Mouse (Mus musculus) left cerebral cortex, postnatal 14 days (tissue): ENCODE data around the gene Anks1b. TPM values are rescaled to one million over a fixed set of nuclear protein-coding genes. Genes with fewer than 3 reads are reported as not detected.
A peak's percentile ranks its signal among the peaks of the same experiment; 100 is the strongest.

Experiments
- DNase-seq, 2 experiments: peaks; one replicate each; pipeline ENCODE4 v3.0.0; 2021 to 2022; ENCODE audit warnings: low spot score in 2 of 2, mixed read lengths in 1 of 2
- intact Hi-C: fragments of 180-260 bp; cut with DNase I; formaldehyde crosslinking; loops from one replicate; pipeline ENCODE4 v1.15.1; 2025
- total RNA-seq, 2 experiments: library from RNA; stranded (reverse); gene quantifications; 2 replicates each; pipeline ENCODE4 v1.2.3; 2021

Gene Anks1b
- total RNA-seq, 2 experiments from 2014 or later: 452 to 460 TPM

DNA sequence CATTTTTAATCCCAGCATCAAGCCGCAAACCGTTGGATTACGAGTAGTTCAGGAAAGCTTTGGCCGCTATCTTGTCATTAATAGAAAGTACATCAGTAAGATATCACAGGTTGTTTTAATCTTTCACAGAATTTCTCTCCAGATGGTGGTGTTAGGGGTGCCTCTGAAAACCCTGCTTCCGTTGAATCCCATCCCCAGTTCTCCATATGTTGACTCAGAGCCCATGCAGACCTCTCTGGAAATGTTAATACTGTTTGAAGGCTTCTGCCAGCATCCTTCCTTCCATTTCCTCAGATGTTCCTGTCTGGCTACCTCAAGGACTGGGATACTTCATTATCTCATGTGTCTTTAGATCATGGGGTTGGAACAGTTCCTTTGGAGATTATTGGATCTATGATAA is 940.0 kb downstream of the Anks1b start:
- intact Hi-C loops: no loop called here

DNA sequence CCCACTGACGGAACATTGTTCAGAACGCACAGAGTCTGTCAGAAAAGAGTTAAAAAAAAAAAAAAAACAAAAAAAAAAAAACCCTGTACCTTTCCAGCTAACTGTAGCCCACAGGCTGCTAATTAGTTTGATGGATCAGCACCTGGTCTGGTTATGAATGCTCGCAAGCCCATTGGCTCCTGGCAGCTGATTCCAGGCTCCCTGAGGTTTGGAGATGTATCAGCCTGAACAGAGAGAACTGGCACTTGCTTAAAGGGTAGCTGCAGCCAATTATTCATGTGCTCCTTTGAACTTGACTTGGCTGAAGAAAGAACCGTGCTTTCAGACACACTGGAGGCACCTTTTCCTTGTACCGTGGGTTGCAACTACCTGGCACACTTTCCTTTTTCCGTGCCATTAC is 941.1 kb downstream of the Anks1b start:
- intact Hi-C loops: no loop called here
- no peak for DNase-seq

More for the DNA sequence above, 940.0 kb downstream of the Anks1b start:
- DNase-seq: no peak

DNA sequence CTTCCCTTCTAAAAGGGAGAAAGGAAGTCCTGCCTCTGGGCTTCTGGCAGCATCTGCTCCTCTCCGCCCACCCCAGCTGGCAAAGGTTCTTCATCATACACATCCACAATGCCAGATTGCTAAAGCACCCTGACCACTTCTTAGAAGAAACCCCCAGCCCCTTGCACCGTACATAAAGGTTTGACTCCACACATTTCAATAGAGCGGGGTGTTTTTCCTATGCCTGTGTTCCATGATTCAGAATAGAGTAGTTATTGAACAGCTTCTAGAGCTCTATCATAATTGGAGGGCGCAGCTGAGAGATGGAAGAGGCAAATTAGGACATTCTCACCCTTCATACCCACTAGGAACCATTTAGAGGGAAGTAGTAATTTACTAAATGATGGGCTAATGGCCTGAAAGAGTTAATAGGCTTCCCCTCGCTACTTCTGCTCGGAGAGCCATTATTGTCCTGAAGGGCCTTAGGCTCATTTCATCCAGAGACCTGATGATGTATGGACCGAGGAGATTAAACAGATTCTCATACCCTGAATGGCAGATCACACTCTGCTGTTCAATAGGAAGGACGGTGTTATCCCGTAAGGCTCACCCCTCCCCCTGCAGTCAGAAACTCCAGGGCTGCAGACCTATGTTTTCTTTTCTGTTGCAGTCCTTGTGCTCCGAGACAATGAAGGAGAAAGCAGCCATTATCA is 945.1 kb downstream of the Anks1b start:
- intact Hi-C loops: no loop called here
- DNase-seq: no peak

DNA sequence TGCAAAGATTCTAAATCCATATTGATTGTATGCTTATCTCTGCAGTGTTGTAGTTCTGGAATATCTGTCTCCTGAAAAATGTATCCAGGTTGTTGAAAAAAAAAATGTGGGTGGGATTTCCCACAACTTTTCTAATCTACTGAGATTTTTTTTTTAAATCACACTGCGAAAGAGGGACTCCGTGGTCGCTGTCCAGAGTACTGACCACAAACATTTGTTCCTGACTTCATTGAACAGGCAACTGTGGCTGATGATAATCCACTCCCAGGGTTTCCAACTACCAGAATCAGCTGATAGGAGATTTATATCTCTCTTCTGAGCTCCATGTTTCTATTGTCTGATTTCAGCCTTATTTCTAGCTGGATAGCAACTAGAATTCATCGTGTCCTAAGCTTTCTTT is 950.1 kb downstream of the Anks1b start:
- no peak for DNase-seq
- intact Hi-C loops: no loop called here

DNA sequence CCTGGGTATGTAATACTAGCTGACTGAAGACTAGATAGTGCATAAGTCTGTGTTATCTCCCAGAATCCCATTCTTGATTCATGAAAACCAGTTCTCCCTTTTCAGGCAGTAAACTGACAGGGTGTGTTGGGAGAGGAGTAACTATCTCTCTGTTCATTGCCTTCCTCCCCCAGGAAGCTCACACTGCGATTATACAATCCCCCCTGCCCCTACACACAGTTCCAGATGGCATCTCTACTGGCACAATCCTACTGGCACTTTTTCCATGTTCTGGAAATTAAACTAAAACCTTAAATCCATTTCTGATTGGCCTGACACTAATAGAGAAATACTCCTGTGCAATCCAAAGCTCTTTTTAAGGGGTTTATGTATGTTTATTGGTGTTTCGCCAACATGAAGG is 951.4 kb downstream of the Anks1b start:
- no peak for DNase-seq
- intact Hi-C loops: no loop called here

DNA sequence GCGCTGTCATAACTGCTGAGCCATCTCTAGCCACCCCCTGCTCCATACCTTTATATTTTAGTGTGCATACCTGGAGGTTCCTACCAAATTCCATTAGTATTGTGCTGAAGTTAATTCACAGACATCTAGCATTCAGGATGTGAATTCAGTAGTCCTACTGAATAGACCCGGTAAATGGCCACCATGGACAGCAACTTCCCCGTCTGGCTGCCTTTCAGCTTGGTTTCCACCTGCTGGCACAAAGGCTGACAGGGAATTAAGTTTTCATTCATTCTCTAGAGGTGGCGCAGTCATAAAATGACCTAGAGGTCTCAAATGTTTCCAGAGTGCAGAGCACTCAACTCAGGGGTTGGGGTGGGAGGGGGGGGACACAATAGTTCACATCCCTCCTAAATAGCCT is 953.6 kb downstream of the Anks1b start:
- DNase-seq: no peak
- intact Hi-C loops: no loop called here

DNA sequence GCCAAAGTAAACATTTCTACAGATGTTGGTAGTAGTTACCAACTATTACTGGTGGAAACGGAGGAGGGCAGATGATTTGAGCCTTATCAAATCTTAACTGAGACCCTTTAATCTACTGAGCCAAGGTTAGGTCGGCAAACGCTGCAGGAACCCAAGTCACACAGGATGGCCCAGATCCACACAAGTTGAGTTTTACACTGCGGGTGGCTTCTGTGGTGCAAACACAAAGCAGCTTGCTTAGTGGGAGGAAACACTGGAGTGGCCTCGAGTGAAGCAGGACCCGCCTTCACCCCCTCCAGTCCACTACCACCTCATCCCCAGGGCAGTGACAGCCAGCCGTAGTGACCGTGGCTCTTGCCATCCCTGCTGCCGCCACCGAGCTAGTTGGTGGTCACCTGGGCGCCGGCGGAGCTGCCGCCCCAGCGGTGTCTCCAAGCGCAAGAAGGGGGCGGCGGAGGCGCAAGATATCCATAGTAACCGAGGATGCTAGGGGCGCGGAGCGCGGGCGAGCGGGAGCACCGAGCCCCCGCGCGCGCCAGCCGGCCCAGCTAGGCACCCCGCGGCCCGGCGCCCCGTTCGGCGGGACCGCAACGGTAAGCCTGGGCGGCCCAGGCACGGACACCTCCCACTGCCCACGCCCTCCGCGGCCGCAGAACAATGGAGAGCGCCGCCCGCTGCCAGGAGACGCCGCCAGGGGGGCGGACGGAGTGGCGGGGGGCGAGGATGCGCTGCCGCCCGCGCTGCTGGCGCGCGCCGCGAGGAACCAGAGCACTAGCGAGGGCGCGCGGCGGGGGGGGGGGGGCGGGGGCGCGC is 955.5 kb downstream of the Anks1b start:
- DNase-seq: peak; percentile 67 to 72
- intact Hi-C loops: no loop called here

DNA sequence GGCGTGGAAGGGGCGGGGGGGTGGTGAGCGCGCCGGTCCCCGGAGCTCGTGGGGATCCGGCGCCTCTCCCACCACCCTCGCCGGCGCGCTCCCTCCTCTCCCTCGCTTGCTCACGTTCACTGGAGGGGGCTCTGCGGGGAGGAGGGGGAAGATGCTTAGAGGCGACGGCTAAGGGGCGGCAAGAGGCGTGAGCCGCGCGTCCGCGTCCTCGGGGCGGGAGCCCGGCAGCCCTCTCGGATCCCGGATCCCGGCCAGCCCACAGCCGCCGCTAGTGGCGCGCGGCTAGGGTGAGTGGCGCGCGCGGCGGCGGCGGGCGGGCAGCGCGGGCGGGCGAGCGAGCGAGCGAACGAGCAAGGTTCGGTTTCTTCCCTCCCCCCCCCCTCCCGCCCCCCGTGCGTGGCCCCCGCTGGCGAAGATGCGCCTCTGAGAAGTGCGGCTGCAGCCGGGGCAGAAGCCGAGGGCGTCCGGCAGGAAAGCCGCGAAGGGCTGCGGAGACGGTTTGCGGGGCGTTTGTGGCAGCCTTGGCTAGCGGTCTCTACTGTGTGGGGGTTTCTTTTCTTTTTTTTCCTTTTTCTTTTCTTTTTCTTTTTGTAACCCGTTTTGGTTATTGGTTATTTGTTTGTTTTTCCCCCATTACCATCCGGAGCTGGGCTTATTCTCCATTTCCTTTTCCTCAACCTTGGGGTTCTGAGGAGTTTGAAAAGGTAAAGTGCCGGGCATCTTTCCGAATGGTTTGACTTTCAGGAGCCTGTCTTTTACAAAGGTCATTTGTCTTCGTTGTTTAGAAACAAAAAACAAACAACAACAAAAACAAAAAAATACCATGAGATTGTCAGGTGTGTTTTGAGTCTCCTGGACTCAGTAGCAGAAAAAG is 956.3 kb downstream of the Anks1b start:
- peak; percentile 58 to 64 for DNase-seq
- intact Hi-C loops: loop anchor here (10.0 kb wide), 1 partner anchor 205 kb away; no protein-coding TSS in a partner anchor

DNA sequence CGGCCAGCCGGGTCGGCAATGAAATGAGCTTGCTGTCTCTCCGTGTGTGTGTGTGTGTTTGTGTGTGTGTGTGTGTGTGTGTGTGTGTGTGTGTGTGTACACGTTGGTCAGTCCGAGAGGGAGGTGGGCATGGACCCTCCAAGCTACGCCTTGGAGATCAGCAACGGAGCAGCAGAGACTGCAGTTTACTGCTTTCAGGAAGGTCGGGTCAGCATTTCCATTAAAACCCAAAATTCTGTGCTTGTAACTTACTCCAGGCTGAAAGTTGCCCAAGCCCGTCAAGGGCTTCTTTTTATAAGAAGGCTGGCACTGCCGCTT is 956.9 kb downstream of the Anks1b start:
- no peak for DNase-seq
- intact Hi-C loops: loop anchor here (10.0 kb wide), 1 partner anchor 205 kb away; no protein-coding TSS in a partner anchor

DNA sequence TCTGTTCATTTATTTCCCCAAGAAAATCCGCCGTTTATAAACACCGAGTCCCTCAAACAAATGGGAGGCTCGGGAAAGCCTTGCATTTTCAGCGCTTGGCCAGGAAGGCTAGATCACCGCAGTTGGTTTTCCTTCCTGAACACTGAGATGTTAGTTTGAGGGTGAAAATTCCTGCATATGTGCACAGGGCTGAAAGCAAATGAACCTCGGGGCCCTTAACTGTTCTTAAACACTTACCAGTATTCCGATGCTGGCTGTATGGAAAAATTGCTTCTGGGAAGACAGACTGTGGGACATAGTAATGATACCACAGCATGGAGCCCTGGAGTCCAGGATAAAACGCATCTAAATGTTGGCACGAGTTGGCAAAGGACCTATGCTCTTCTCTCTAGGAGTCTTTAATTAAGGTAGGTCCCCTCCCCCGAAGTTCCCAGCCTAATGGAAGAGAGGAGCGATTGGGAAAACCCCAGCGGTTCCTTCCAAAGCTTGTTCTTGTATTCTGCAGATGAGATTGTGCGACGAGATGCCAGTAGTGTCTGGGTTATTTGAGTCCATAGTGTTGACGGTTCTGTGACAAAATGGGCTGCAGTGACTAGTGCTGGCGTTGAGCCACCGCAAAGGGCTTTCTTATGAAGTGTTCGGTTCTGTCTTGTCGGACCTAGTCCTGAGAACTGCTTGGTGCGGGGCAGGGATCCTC is 957.4 kb downstream of the Anks1b start:
- intact Hi-C loops: loop anchor here (10.0 kb wide), 1 partner anchor 204 kb away; no protein-coding TSS in a partner anchor
- DNase-seq: peak; percentile 51 to 72

DNA sequence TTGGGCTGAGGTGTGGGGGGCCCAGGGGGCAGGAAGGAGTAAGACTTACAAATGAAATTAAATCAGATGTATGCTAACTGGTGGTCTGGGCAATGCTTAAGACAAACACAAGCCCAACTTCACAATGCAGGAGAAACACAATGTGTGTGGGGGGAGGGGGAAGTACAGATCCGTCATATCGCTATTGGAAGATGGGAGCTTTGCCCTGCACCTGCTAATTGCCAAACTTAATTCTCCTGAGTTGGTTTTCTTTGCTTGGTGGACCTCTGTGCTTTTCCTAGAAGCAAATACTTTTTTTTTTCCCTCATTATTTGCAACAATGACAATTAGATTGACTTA is 957.9 kb downstream of the Anks1b start:
- no peak for DNase-seq
- intact Hi-C loops: loop anchor here (10.0 kb wide), 1 partner anchor 204 kb away; no protein-coding TSS in a partner anchor

DNA sequence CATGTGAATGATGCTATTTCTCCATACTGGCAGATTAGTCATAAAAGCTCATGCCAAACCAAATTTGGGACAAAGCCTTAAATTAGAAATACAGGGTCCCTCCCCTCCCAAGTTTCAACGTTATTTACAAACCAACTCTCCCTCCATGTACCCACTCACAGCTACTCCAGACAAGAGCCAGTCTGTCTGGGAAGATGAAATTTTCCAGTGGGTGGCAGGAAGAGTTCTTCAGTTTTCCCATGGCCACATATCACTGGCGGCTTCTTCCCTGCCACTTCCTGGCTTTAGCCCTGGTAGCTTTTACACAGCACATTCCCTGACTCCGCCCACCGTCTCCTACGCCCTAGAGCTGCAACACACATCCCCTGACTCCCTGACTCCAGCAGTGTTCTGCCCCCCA is 961.0 kb downstream of the Anks1b start:
- intact Hi-C loops: loop anchor here (10.0 kb wide), 1 partner anchor 200 kb away; no protein-coding TSS in a partner anchor
- peak in 1 of 2 experiments; percentile 63 for DNase-seq

DNA sequence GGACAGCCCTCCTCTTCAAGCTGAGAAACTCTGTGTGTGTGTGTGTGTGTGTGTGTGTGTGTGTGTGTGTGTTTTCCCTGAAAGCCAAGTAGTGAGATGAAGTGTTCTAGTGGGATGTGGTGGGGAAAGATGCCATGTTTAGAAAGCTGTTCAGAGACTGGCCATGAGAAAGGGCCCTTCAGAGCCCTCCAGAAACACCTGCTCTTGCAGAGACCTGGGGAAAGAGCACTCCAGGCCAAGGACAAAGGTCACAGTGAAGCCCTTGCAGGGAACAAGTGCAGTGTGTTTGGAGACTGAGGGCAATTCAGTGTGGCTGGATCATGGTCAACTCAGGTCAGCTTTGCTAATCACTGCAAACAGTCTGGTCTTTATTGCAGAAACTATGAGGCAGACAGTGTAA is 961.9 kb downstream of the Anks1b start:
- intact Hi-C loops: loop anchor here (10.0 kb wide), 1 partner anchor 200 kb away; no protein-coding TSS in a partner anchor
- DNase-seq: peak in 1 of 2 experiments; percentile 53

DNA sequence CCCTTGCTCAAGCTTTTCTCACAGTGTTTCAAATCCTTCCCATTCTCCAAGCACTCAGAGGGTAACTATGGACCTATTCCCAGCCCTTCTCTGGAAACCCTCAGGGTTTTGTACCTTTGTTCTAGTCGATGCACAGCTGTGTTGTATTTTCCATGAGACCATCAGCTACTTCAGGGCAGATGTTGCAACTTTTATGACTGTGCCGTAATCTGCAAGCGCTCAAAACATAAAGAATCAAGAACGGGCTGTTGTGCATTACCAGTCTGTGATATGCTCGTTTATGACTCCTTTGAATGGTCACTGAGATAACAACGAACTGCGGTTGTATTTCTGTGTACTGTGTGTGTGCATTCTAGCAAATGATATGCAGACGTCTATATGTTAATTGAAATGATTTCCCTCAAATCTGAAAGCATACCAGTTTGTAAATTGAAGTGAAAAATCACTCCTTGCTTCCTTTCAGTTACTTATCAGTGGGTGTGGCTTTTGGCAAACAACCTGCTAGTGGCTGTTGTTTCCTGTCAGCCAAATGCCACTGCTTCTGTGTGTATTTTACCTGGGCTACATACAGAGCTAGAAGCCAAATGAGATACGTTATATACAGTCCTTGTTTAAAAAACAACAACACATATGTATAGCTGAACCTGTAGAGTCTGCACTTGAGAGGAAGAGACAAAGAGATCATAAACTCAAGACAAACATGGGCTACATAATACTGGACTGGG is 966.5 kb downstream of the Anks1b start:
- intact Hi-C loops: loop anchor here (10.0 kb wide), 1 partner anchor 195 kb away; no protein-coding TSS in a partner anchor
- no peak for DNase-seq

DNA sequence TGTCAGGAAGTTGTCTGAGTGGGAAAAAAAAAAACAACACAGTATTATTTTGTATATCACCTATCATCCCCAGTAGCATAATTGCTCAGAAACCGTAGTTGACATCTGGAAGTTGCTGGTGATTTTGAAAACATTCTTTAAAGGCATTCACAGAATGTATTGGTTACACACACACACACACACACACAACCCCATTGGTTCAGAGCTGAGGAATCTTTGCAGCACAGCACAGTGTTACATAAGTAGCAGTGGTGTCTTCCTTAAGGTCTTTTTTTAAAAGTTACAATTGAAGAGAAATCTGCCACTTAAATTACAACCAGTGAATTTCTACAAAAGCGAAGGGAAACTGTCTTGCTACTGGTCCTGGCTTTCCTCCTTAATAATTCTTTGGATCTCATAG is 969.1 kb downstream of the Anks1b start:
- intact Hi-C loops: no loop called here
- peak in 1 of 2 experiments; percentile 53 for DNase-seq

DNA sequence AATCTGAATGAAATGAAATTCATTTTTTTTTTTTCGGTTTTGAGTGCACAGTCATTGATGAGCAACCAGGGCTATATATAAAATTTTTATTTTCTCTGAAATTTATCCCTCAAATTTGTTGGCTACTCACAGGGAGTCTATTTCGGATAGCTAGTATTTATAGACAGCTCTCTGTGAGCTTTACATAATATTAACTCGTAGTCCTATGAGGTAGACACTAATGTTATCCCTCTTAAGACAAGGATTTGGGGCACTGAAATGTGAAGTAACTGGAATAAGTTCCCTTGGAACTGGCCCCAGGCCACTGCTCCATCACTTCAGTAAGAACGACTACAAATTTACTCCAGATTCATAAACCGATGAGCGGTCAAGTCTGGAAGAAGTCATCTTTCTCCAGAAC is 977.8 kb downstream of the Anks1b start:
- intact Hi-C loops: no loop called here
- DNase-seq: no peak

DNA sequence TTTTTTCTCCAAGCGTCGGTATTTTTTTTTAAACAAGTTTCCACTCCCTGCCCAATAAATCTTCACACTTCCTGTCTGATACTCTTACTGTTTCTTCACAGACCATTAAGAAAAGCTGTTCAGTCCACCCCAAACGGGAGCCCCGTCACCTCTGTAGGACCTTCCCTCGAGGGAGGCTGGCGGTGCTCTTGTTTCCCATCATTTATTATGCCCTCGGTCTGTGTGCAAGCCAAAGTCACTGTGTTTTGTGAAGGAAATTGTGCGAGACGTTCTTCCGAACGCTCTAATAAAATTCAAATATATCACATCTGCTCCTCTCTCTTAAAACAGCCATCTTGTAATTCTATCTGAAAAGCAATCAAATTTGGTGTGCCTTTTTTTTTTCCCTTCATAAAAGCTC is 978.7 kb downstream of the Anks1b start:
- intact Hi-C loops: no loop called here
- DNase-seq: no peak

DNA sequence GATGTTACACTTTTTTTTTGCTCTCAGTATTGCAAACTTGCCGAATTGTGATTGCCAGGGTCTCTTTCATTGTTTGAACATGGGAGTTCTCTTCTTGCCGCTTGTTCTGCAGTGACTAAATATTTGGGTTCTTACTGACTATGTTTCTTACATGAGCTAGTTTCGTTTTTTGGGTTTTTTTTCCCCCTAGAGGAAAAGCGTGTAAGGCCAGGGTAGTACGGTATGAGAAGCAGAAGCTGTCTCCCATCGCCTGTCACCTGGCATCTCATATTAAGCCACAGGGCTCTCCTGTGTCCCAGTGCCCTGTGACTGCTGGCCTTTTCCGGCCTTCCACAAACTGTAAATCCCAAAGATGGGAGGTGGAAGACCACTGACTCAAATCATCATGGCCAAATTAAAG is 979.1 kb downstream of the Anks1b start:
- DNase-seq: no peak
- intact Hi-C loops: no loop called here

DNA sequence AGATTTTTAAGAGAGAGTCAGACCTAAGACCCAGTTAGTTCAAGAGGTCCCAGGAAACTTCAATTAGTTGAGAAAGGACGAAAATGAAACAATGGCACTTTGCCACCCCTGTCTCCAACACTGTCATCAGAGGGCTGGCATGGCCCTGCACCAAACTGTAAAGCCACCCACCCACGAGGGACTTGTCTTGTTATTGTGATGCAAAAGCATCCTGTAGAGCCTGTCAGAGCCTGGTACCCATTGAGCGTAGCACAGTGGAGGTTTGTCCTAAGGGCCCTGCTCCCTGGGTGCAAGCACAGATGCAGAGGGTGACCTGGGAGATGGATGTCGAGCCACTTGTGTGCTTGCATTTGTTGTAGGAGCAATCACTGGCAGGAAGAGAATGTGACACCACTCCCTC is 983.4 kb downstream of the Anks1b start:
- DNase-seq: no peak
- intact Hi-C loops: no loop called here
